Mouse (Mus musculus) telencephalon, adult 2 months (tissue): ENCODE measurements around the gene Haao.

Experiments
- DNase-seq: peaks from one replicate; pipeline ENCODE4 v3.0.0-alpha.2; 2011; ENCODE audit warnings: low read depth, low spot score

Haao gene

DNA sequence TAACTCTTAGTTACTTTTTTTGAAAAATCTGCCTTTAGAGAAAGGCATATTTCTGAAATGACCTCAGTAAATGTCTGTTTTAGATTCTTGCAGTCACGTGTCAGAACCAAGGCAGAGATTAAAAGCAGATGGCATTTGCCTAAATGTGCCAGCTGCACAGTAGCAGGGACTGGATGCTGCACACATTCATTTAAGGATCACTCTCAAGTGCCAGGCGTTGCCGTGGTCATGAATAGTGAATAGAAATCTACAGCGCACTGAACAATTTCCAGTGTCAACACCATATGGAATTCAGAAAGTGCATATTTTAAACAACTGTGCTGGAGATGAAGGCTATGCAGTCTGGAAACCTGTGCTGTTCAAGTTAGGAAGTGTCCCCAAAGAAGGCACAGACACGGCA, 65.0 kb downstream of the Haao start:
- DNase-seq = peak; percentile 94
